Mouse (Mus musculus) retina, postnatal 7 days (tissue): Measurements from ENCODE around the gene Sertad3.

Experiments used
- DNase-seq: peaks from one replicate; pipeline ENCODE4 v3.0.0-alpha.2; 2012; ENCODE audit warnings: low read depth, low spot score

Sertad3 gene

DNA sequence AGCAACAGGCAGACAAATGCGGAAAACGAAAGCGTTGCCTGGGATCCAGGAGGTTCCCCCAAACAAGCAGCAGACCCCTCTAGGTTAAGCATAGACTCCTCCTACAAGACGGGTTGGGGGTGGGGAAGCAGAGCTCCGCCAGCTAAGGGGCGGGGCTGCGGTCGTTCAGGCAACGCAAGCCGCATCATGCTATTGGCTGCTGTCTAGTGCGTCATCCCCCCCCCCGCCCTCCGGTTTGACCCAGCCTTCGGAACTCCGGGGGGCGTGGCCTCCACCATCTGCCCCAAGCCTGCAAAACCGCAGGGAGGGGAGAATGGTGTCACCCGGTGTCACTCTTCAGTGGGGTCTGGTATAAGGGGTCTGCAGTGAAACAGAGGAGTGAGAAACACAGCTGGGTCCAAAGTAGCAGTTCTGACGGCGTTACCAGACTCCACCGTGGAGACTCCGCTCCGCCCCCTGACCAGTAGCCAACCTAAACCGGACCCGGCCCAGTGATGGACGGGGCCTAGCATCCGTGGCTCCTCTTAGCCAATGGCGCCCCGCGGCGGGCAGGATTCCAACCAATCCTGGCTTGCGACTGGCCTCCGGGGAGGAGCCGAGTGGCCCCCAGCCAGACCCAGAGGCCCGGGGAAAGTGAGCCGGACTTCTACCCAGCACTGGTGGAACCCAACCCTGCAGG lies at the start of gene Sertad3:
TSS of gene Sertad3 (plus strand) at position 613 of the 679 bp plus-strand sequence.
- peak; percentile 94 for DNase-seq

GRCm38 (mm10) chr7:27427387-27427786 lies 46.2 kb upstream of the Sertad3 start:
- no peak for DNase-seq

- DNase-seq = no peak
These were observed 45.6 kb upstream of the Sertad3 start for GRCm38 (mm10) chr7:27428002-27428401.

GRCm38 (mm10) chr7:27429135-27429534 lies 44.4 kb upstream of the Sertad3 start:
- no peak for DNase-seq

DNA sequence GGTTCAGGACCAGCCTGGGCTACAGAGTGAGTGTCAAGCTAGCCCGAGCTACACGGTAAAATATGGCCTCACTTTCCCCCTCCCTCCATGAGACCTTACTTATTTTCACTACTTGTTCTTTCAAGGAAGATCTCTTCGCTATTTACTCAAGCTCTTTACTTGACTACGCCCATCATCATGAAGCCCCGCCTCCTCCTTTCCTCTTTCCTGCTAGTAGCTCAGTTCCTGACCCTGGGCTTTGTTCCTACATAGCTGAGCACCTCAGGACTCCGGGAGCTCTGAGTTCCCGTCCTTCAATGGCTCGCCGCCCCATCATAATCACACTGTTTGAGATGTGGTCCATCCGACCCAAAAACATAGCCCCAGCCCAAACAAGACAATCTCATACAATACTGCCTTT lies 40.2 kb upstream of the Sertad3 start:
- DNase-seq = no peak

DNA sequence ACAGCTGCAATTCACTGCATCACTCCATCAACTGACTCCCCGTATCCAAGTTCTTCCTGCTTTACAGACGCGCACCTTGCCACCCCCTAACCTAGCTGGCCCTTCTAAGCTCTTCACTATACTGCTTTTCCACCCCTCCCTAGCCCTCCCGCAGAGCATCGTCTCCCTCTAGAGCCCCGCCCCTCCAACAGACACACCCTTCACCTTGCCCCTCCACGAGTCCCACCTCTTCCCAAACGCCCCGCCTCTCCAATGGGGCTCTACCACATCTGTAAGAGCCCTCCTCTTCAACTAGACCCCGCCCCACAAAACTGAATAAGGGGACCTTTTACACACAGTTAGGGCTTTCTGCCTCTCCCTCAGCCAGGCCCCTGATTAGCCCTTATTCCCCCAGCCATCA lies 39.8 kb upstream of the Sertad3 start:
- no peak for DNase-seq

DNA sequence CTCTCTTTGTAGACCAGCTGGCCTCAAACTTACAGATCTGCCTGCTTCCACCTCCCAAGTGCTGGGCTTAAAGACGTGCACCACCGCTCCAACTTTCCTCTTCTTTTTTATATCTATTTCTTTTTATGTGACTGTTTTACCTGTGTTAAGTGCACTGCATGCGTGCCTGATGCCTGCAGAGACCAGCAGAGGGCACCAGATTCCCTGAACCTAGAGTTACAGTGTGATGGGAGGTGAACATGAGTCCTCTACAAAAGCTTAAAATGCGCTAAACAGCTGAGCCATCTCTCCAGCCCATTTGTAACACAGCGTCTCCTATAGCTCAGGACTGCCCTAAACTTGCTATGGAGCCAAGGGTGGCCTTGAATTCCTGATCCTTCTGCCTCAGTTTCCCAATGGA lies 36.0 kb upstream of the Sertad3 start:
- DNase-seq = no peak

DNA sequence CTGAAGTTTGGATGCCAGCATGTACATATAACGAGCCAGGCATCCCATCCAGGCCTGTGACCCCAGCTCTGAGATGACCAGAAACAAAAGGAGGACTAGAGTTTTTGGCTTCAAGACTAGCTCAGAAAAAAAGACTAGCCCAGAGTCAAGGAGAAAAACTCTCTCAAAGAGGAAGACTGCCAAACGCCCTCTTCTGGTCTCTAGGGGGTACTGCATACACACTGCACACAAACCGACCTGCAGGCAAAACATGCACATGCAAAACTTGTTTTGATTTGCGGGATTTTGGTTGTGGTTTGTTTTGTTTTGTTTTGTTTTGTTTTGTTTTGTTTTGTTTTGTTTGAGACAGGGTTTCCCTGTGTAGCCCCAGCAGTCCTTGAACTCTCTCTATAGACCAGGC lies 33.6 kb upstream of the Sertad3 start:
- no peak for DNase-seq

GRCm38 (mm10) chr7:27446051-27446450 lies 27.5 kb upstream of the Sertad3 start:
- no peak for DNase-seq

DNA sequence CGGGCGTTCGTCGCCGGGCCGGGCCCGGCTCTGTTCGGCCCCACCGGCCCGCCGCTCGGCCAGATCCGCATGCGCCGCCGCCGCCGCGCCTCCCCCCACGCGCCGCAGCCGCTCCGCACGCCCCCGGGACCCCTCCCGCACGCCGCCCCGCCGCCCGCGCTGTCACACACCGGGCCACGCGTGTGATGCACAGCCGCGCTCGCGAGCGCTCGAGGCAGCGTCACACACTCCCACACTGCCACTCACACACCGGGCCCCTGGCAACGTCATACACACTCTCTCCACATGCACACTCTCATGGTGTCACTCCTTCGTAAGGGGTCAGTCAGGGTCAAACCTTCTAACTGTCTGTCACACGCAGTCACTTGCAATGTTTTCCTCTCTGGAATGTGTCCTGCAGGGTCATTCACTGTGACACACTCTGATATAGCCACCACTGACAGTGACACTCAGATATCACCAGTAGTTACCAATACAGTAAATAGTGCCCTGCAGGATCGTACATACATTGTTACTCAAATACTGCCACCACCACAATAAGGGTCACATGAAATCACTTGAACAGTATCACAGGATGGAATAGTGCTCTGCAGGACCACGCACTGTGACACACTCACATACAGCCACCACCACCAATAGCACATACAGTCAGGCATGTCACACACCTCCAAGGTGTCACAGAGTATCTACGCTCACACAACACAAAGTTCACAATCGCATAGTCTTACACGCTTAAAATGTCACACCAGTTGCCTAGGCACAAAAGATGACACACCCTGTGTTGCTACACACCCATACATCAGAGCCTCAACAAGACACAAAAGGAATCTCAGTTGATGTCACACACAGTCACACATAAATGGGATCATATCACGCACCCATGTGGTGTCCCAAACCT lies 26.8 kb upstream of the Sertad3 start:
- DNase-seq = no peak

DNA sequence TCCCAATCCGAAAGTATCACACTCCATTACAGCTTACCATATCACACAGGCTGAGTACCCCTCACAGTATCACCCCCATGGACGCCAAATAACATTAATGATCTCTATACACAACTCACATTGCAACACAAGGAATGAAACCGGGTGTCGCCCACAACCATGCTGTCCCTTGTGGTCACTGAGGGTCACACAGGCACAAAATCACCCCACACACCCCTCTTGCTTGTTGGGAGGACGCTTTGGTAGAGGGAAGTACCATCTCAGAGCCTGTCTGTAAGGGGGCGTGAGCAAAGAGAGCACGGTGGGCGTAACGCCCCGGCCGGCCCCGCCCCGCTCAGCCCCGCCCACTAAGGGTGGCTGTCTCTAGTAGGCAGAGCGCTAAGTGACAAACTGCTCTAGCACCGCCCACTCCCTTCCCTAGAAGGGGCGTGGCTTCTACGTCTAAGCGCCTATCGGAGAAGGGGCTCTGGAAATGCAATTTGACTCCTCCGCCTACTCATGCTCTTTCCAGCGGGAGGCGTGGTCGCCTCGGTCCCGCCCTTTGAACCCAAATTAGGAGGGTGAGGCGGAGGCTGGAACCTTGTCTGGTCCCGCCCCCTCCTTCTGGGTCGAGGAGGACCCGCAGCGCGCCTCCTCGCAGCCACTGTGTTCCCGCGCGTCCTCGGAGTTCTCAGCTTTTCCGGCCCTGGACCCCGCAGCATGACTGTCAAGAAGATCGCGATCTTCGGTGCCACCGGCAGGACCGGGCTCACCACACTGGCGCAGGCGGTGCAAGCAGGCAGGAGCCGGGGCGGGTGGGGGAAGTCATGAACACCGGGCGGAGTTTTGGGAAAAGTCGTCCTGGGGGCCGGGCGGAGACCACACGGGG lies 25.9 kb upstream of the Sertad3 start, which contains the start of the genes Sptbn4 and Blvrb:
TSS of gene Sptbn4 (minus strand) at position 268 of the 868 bp plus-strand sequence.
TSS of gene Blvrb (plus strand) at position 560 of the 868 bp plus-strand sequence.
- peak; percentile 91 for DNase-seq

DNA sequence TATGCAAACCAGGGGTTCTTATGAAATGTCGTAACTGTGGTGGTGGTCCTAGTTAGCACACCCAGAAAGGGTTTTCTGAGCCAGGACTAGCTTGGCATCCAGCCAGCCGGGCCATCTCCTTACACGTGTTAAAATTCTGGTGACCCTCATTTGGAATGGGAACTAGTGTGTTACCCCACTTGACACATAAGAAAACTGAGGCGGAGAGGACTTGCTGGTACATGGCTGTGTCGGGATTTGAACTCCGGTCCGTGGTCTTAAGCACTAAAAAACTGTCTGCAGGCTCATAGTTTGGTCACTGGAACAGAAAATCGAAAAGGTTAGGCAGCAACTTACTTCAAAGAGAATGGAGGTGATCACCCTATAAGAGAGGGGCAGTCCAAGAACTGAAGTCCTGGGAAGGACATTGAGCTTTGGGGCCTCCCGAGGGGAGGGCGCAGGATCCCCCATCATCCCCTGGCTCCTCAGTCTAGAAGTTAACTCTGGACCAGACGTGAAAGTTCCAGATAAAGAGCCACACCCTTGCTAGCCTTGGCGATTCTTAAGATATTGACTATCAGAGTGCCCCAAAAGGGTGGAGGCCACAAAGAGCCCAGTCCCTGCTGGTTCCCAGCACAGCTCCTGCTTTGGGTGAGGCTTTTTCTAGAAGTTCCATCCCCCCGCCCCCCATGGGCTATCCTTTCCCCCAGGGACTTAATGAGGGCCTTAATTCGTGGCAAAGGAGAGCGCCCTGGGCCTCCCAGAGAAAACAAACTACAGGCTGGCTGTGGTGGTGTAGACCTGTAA lies 25.0 kb upstream of the Sertad3 start:
- DNase-seq = no peak

- no peak for DNase-seq
These were observed 24.2 kb upstream of the Sertad3 start for GRCm38 (mm10) chr7:27449256-27449862.

GRCm38 (mm10) chr7:27451359-27451758 lies 22.2 kb upstream of the Sertad3 start:
- no peak for DNase-seq

DNA sequence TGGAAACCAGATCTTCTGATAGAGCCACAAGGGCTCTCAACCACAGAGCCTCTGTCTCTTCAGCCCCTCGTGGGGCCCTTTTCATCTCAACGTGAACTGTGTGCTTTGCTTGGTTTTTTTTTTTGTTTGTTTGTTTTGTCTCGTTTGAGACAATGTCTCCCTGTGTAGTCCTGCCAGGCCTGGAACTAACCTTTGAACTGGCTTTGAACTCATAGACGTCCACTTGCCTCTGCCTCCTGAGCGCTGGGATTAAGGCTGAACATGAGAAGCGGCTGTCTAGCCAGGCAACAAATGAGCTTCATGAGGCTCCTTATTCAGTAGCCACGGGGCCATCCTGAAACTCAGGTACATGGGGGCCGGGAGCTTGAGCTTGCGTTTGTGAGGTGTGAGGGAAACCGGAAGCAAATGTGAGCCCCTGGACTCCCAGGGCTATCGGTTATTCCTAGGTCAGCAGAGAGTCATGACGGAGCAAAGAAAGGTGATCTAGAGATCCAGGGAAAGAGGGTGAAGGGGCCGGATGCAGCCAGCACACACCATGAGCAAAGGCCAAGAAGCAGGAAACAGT lies 21.3 kb upstream of the Sertad3 start:
- no peak for DNase-seq

GRCm38 (mm10) chr7:27454461-27455121 lies 19.0 kb upstream of the Sertad3 start:
- DNase-seq = no peak

DNA sequence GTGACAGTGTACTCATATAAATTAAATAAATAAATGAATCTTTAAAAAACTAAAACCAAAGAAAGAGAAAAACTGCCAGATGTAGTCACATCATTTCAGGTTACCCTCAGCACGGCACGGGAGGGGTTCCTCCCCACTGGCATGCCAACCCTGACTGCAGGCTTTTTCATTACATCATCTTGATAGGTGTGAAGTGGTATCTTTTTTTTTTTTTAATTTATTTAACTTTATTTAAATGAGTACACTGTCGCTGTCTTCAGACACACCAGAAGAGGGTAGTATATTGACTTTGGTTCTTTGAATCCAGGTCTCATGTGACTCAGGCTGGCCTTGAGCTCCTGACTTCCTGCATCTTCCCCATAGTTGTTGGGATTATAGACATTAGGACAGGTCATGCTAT lies 18.3 kb upstream of the Sertad3 start:
- no peak for DNase-seq

DNA sequence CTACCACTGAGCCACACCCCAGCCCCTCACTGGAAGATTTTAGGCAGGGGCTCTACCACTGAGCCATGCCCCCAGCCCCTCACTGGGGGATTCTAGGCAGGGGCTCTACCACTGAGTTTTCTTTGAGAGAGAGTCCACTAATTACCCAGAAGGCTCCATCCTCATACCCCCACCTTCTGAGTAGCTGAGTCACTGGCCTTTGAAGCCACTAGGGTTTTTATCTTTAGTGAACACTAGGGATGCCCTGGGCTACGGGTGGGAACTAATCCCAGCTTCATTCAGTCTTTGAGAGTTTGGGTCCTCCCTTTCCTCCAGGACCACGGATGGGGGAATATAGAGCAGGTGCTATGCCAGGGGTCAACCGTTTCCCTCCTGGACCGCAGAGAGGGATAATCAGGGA lies 15.0 kb upstream of the Sertad3 start:
- DNase-seq = no peak

GRCm38 (mm10) chr7:27459640-27460039 lies 13.9 kb upstream of the Sertad3 start:
- no peak for DNase-seq

DNA sequence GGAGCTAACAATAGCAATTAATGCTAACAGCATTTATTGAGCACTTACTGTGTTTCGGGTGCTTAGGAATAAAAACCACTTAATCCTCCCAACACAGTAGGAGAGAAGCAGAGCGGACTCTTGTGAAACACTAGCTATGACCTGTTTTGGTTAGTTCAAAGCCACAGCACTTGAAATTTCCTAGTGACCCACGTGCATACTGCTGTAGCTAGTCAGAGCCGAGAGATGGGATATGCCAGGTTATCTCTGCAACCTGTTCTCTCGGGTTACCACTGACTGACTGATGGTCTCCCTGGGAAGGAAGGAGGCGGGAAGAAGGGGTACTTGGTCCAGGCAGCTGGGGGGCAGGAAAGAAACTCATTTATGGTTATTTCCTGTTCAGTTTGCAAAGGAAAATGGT lies 13.1 kb upstream of the Sertad3 start:
- no peak for DNase-seq
